Mouse (Mus musculus): ENCODE results near the gene Egfl8.

- TF ChIP-seq CTCF (IDR thresholded peaks at IDR 0.05; ENCODE audit: low read depth, low read length) = no peak
- TF ChIP-seq POLR2A (IDR thresholded peaks at IDR 0.05; ENCODE audit: insufficient read depth, low read length) = no peak
- TF ChIP-seq EP300 (IDR thresholded peaks at IDR 0.05; ENCODE audit: insufficient read depth, low read depth, low read length) = no peak
Measured at GRCm38 (mm10) chr17:34587814-34588213, 28.0 kb downstream of the Egfl8 start.
